Mouse (Mus musculus) telencephalon, adult 2 months (tissue): Measurements from ENCODE around the gene Lpar1.

Source experiments
- DNase-seq: peaks from one replicate; pipeline ENCODE4 v3.0.0-alpha.2; 2011; ENCODE audit warnings: low read depth, low spot score

The Lpar1 gene

GRCm38 (mm10) chr4:58553631-58554358 lies at the start of gene Lpar1:
Lpar1 (minus strand) TSS chr4:58553898.
- DNase-seq = no peak

GRCm38 (mm10) chr4:58585942-58586341 lies 32.2 kb upstream of the Lpar1 start:
- no peak for DNase-seq

- DNase-seq = no peak
These were observed 27.5 kb upstream of the Lpar1 start for GRCm38 (mm10) chr4:58581191-58581590.

- DNase-seq = no peak
These were observed 26.8 kb upstream of the Lpar1 start for GRCm38 (mm10) chr4:58580516-58580915.

GRCm38 (mm10) chr4:58580098-58580497 lies 26.4 kb upstream of the Lpar1 start:
- DNase-seq = no peak

GRCm38 (mm10) chr4:58578488-58578887 lies 24.8 kb upstream of the Lpar1 start:
- no peak for DNase-seq

GRCm38 (mm10) chr4:58577382-58578048 lies 23.8 kb upstream of the Lpar1 start:
- no peak for DNase-seq

GRCm38 (mm10) chr4:58575831-58576230 lies 22.1 kb upstream of the Lpar1 start:
- DNase-seq = no peak

- DNase-seq = no peak
These were observed 20.3 kb upstream of the Lpar1 start for GRCm38 (mm10) chr4:58574024-58574423.

- no peak for DNase-seq
These were observed 18.7 kb upstream of the Lpar1 start for GRCm38 (mm10) chr4:58572446-58572845.

- DNase-seq = no peak
These were observed 18.0 kb upstream of the Lpar1 start for GRCm38 (mm10) chr4:58571661-58572060.

GRCm38 (mm10) chr4:58571232-58571631 lies 17.5 kb upstream of the Lpar1 start:
- DNase-seq = no peak

- DNase-seq = no peak
These were observed 14.8 kb upstream of the Lpar1 start for GRCm38 (mm10) chr4:58568486-58568885.

- no peak for DNase-seq
These were observed 9.1 kb upstream of the Lpar1 start for GRCm38 (mm10) chr4:58562776-58563175.

GRCm38 (mm10) chr4:58557001-58557400 lies 3.3 kb upstream of the Lpar1 start:
- DNase-seq = no peak

- DNase-seq = no peak
These were observed 701 bp upstream of the Lpar1 start for GRCm38 (mm10) chr4:58554359-58554838.

- no peak for DNase-seq
These were observed 717 bp downstream of the Lpar1 start for GRCm38 (mm10) chr4:58552731-58553630.

- no peak for DNase-seq
These were observed 1.5 kb downstream of the Lpar1 start for GRCm38 (mm10) chr4:58552229-58552628.

- no peak for DNase-seq
These were observed 1.9 kb downstream of the Lpar1 start for GRCm38 (mm10) chr4:58551820-58552219.

GRCm38 (mm10) chr4:58547725-58548124 lies 6.0 kb downstream of the Lpar1 start:
- DNase-seq = no peak

GRCm38 (mm10) chr4:58547273-58547565 lies 6.5 kb downstream of the Lpar1 start:
- no peak for DNase-seq
